Mouse (Mus musculus): ENCODE results near the gene Ada. TPM values are rescaled to one million over a fixed set of nuclear protein-coding genes. Genes with fewer than 3 reads are reported as not detected.

Ada gene
- polyA plus RNA-seq, 1 experiment: 1.4 TPM

DNA sequence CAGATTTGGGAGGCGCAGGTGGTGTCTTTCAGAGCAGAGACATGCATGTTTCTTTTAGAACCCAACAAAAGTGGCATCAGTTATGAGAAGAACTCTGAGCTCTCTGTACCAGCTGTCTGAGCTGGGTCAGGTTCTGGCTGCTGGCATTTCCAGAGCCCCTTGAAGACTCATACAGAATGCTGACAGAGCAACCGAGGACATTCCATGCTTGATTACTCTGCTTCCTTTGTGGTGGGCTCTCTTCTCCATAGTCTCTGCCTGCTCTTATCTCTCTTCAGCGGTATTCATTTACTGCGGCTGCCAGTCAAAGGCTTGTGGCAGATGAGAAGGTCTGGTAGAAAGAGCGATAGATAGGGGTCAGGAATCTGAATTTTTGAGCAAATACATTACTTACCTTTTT is 63.8 kb downstream of the Ada start:
- peak overlapping the region; percentile 94 for H3K27ac ChIP-seq (ENCODE audit: insufficient read depth, low read length)
- no peak for DNase-seq
- no peak overlapping the region for H3K4me3 ChIP-seq (replicated peaks; ENCODE audit: insufficient read depth, low read depth, low read length)
- H3K27me3 ChIP-seq (ENCODE audit: control insufficient read depth, insufficient read depth, low read length): no peaks in the 10 kb centered on the region
- WGBS: 56% methylated on average over 5 of the region's 5 CpGs
- TF ChIP-seq CTCF (IDR thresholded peaks at IDR 0.05; ENCODE audit: borderline replicate concordance, insufficient read depth, low read depth, low read length) (no peak), POLR2A (IDR thresholded peaks at IDR 0.05; ENCODE audit: borderline replicate concordance, insufficient read depth, low read length) (no peak)
- peaks cover 37% of the 10 kb centered on the region for H3K4me1 ChIP-seq (ENCODE audit: control insufficient read depth, insufficient read depth, low read length)

DNA sequence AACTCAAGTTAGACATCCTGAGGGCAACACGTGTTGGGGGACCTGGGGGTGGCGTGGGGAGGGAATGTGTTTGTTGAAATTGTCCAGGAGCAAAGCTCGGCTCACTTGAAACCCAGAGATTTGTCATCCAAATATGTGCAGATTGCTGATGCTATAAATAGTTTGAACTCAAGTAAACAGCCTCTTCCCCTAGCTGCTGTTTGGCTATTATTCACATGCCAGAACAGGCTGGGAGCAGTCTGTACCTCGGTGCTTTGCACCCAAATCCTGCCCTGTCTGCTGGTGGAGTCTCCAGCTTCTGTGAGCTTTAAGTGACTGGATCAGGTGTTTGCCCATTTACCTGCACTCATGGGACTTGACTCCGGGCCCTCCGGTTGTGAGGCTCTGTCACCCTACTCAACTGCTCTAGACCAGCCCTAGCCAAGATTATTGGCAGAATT is 64.3 kb downstream of the Ada start:
- DNase-seq: peak; percentile 79 to 85
- Histone ChIP-seq H3K4me1 (ENCODE audit: control insufficient read depth, insufficient read depth, low read length) (peaks cover 37% of the 10 kb centered on the region), H3K4me3 (replicated peaks; ENCODE audit: insufficient read depth, low read depth, low read length) (no peak overlapping the region), H3K27me3 (ENCODE audit: control insufficient read depth, insufficient read depth, low read length) (no peaks in the 10 kb centered on the region), H3K27ac (ENCODE audit: insufficient read depth, low read length) (peak overlapping the region; percentile 94)
- WGBS: 6% methylated on average over 6 of the region's 6 CpGs
- TF ChIP-seq POLR2A (IDR thresholded peaks at IDR 0.05; ENCODE audit: borderline replicate concordance, insufficient read depth, low read length): peak; percentile 33; the same call in 1 of the 2 replicates
- TF ChIP-seq CTCF (IDR thresholded peaks at IDR 0.05; ENCODE audit: borderline replicate concordance, insufficient read depth, low read depth, low read length): no peak

DNA sequence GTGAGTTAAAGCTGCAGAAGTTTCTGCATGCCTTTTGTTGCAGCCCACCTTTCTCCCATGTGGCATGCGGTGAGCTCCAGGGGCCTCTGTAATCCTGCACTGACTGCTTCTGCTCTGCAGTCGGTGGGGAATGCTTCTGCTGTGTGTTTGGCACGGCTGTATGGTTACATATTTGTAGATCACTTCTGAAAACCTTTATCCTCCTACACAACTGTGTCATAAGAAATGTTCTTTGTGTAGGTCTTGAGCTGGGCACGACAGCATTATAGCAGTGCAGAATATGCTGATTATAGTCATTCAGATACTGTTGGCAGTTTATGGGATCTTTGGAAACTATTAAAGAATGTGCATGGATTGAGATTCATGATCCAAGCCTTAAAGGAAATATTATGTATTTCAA is 64.8 kb downstream of the Ada start:
- Histone ChIP-seq H3K4me3 (replicated peaks; ENCODE audit: insufficient read depth, low read depth, low read length) (no peak overlapping the region), H3K27ac (ENCODE audit: insufficient read depth, low read length) (peak overlapping the region; percentile 89), H3K4me1 (ENCODE audit: control insufficient read depth, insufficient read depth, low read length) (peaks cover 32% of the 10 kb centered on the region), H3K27me3 (ENCODE audit: control insufficient read depth, insufficient read depth, low read length) (no peaks in the 10 kb centered on the region)
- TF ChIP-seq POLR2A (IDR thresholded peaks at IDR 0.05; ENCODE audit: borderline replicate concordance, insufficient read depth, low read length) (no peak), CTCF (IDR thresholded peaks at IDR 0.05; ENCODE audit: borderline replicate concordance, insufficient read depth, low read depth, low read length) (no peak)
- 30% methylated on average over 4 of the region's 4 CpGs for WGBS
- DNase-seq: no peak

DNA sequence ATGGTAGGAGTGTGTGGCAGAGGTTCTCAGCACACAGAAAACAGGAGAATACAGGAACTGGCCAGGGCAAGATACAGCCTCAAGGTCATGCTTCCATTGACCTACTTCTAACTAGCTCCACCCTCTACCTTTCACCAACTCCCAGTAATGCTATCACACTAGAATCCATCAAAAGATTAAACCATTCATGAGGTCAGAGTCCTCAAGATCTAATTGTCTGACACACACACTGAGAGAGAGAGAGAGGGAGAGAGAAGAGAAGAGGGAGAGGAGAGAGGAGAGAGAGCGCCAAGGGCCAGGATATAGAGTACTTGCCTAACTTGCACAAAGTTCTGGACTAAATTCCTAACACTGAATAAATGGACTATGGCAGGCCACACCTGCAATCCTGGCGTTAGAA is 67.7 kb downstream of the Ada start:
- H3K4me3 ChIP-seq (replicated peaks; ENCODE audit: insufficient read depth, low read depth, low read length): no peak overlapping the region
- TF ChIP-seq CTCF (IDR thresholded peaks at IDR 0.05; ENCODE audit: borderline replicate concordance, insufficient read depth, low read depth, low read length) (no peak), POLR2A (IDR thresholded peaks at IDR 0.05; ENCODE audit: borderline replicate concordance, insufficient read depth, low read length) (no peak)
- no peak overlapping the region for H3K27ac ChIP-seq (ENCODE audit: insufficient read depth, low read length)
- WGBS: 97% methylated on average over 2 of the region's 2 CpGs
- H3K4me1 ChIP-seq (ENCODE audit: control insufficient read depth, insufficient read depth, low read length): peaks cover 20% of the 10 kb centered on the region
- DNase-seq: no peak
- H3K27me3 ChIP-seq (ENCODE audit: control insufficient read depth, insufficient read depth, low read length): no peaks in the 10 kb centered on the region

DNA sequence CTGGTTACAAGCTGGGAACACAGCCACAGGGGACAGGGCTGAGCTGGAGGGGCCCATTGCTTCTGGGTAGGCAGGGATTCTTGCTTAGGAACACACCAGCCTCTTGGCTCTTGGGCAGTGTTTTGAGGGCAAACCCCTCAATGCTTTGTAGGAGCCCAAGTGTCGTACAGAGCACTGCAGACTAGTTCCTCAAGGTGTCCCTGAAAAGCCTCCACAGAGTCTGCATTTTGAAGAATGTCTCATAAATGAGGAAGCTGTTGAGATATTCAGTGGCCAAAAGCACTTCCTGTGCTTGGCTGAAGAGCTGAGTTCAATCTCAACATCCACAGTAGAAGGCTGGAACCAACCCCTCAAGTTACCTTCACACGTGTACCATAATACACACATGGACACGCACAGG is 73.3 kb downstream of the Ada start:
- H3K27me3 ChIP-seq (ENCODE audit: control insufficient read depth, insufficient read depth, low read length): no peaks in the 10 kb centered on the region
- peak overlapping the region; percentile 81 for H3K27ac ChIP-seq (ENCODE audit: insufficient read depth, low read length)
- 88% methylated on average over 3 of the region's 3 CpGs for WGBS
- no peak for TF ChIP-seq CTCF (IDR thresholded peaks at IDR 0.05; ENCODE audit: borderline replicate concordance, insufficient read depth, low read depth, low read length)
- TF ChIP-seq POLR2A (IDR thresholded peaks at IDR 0.05; ENCODE audit: borderline replicate concordance, insufficient read depth, low read length): no peak
- H3K4me1 ChIP-seq (ENCODE audit: control insufficient read depth, insufficient read depth, low read length): peaks cover 27% of the 10 kb centered on the region
- no peak overlapping the region for H3K4me3 ChIP-seq (replicated peaks; ENCODE audit: insufficient read depth, low read depth, low read length)
- DNase-seq: no peak

Other genes starting within 250 kb of the Ada start
- 0.02 and 0.03 TPM in 2 replicates for gene Hnf4a, start 243.4 kb downstream of the Ada start, polyA plus RNA-seq (2012; rRNA removed)
- 23.7 and 28.0 TPM in 2 replicates for gene Ttpal, start 147.9 kb downstream of the Ada start, polyA plus RNA-seq (2012; rRNA removed)
- gene Serinc3, start 105.1 kb downstream of the Ada start, polyA plus RNA-seq (2012; rRNA removed): 162 and 179 TPM in 2 replicates
- gene Pkig, start 91.9 kb downstream of the Ada start, polyA plus RNA-seq (2012; rRNA removed): 49.6 and 57.4 TPM in 2 replicates
- gene Ccn5, start 70.6 kb upstream of the Ada start, polyA plus RNA-seq (2012; rRNA removed): 0.08 and 0.32 TPM in 2 replicates
- 0.60 and 0.79 TPM in 2 replicates for gene Kcnk15, start 103.4 kb upstream of the Ada start, polyA plus RNA-seq (2012; rRNA removed)
- 30.3 and 35.1 TPM in 2 replicates for gene Rims4, start 168.4 kb upstream of the Ada start, polyA plus RNA-seq (2012; rRNA removed)
- gene Ywhab, start 244.7 kb upstream of the Ada start, polyA plus RNA-seq (2012; rRNA removed): 231 and 250 TPM in 2 replicates

Measured in cerebellum, adult 2 months (tissue).